Mouse (Mus musculus) bone marrow, adult 2 months (tissue): Measurements from ENCODE around the gene Gm13212. TPM values are rescaled to one million over a fixed set of nuclear protein-coding genes. Genes with fewer than 3 reads are reported as not detected.
"Not testable (repeated sequence)": the region's sequence is repeated elsewhere in the genome, so short reads cannot be mapped to it uniquely, and the experiment has no call there.

Experiments used
- H3K27ac ChIP-seq: fragments of 200-500 bp; 2 replicates; pipeline ENCODE4 v1.5.1; 2012; ENCODE audit warnings: low read depth, mild to moderate bottlenecking, control low read depth, inconsistent platforms, low read length; ENCODE audit not compliant: control insufficient read depth, poor library complexity, insufficient read depth
- H3K4me1 ChIP-seq: fragments of 200-500 bp; 2 replicates; pipeline ENCODE4 v1.6.1; 2011; ENCODE audit warnings: low read length; ENCODE audit not compliant: control insufficient read depth, insufficient read depth
- H3K4me3 ChIP-seq: fragments of 200-500 bp; replicated peaks from 2 replicates; pipeline ENCODE3; 2011; ENCODE audit warnings: mild to moderate bottlenecking, low read depth, low read length, control low read depth; ENCODE audit not compliant: control insufficient read depth
- CTCF ChIP-seq: fragments of 200-500 bp; IDR thresholded peaks from 2 replicates; pipeline ENCODE4 v1.5.1; 2011; ENCODE audit warnings: low read length, control low read depth; ENCODE audit not compliant: control insufficient read depth, insufficient read depth
- POLR2A ChIP-seq: fragments of 200-500 bp; IDR thresholded peaks from 2 replicates; pipeline ENCODE4 v1.6.1; 2011; ENCODE audit warnings: low read depth, mild to moderate bottlenecking, control low read depth, low read length, borderline replicate concordance; ENCODE audit not compliant: control insufficient read depth
- WGBS: fragments of 180-500 bp; shearing (Covaris S2); methylation state at CpG from one replicate; pipeline ENCODE4 v1.1.7; 2018; 5-methylcytosine and 5-hydroxymethylcytosine counted together
- polyA plus RNA-seq: library from polyadenylated mRNA; stranded (reverse); fragments of >200 nt; gene quantifications from 2 replicates; pipeline ENCODE4 v1.2.4, GENCODE M21; 2011; ENCODE audit warnings: low replicate concordance; ENCODE audit not compliant: missing spikeins, insufficient read depth, insufficient read length

Gene Gm13212
- 0.77 TPM in 1 of 2 replicates, not detected in the other for polyA plus RNA-seq

DNA sequence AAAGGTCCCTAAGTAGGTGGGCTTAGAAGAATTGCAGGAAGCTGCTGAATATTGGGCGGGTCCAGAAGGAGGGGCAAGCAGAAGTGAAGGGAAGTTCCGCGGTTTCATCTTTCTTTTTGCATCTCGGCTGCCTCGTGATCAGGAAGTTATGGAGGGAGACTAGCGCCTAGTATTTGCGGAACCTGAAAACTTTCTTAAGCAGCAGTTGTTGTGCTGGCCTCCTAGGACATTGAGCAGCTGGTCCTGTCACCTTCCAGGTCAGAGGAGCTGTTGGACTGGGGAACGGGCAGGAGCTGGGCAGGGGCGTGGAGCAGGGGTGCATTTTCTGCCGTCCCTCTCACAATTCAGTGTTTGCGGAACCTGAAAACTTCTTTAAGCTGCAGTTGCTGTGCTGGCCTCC lies at the start of gene Gm13212:
Gene Gm13212, plus strand, starts transcription at position 89 of the 400 bp plus-strand sequence.
- not testable (repeated sequence) for H3K4me1 ChIP-seq
- whole genome bisulfite sequencing, result 20% methylated on average over 11 of the region's 11 CpGs
- Histone ChIP-seq H3K27ac (peak within 1 kb of the TSS; percentile 33; the same call in 1 of the 2 replicates), H3K4me3 (peak within 1 kb of the TSS; percentile 30)

DNA sequence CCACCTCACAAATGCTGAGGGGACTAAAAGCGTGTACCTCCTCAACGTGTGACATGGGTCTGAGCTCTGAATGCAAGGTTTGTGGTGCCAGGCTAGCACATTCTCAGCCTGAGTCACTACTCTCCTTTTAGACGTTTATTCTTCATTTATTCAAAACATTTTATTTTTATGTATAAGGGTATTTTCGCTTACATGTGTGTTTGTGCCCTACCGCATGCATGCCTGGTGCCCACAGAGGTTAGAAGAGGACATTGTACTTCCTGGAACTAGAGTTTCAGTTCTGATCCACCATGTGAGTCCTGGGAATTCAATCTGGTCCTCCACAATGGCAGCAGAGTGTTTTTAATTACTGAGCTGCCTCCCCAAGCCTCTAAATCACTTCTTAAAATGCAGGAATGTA lies 41.1 kb upstream of the Gm13212 start:
- not testable (repeated sequence) for H3K4me1 ChIP-seq, H3K4me3 ChIP-seq, H3K27ac ChIP-seq
- 72% methylated on average over 5 of the region's 5 CpGs for WGBS

GRCm38 (mm10) chr4:145545106-145545505 lies 39.9 kb upstream of the Gm13212 start:
- not testable (repeated sequence) for H3K4me1 ChIP-seq
- WGBS, result 33% methylated on average over 2 of the region's 2 CpGs

DNA sequence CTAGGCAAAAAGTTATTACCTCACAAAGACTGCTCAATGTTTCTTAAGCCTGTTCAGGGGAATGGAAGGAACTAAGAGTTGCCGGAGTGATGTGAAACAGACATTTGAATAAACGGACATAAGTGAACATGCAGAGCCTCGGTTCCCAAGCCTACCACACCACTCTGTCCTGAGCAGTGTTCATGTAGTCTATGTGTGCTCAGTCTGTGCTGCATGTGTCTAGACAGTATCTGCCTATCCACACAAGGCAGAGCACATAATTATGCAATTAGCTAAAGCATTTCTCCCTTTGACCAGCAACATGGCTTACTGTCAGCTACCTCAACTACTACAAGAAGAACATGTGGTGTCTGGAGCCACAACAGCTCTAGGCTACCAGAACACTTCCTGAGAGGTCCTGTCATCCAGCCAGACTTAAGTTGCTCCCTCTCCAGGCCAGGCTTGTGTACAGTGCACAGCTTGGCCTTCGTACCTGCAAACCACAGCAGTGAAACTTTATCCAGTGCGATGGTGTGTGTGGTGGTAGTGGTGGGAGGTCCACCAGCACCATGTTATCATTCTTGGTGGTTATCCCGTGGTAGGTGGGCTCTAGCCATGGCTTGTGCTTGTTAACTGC lies 39.1 kb upstream of the Gm13212 start:
- 67% methylated on average over 6 of the region's 6 CpGs for WGBS
- not testable (repeated sequence) for H3K4me1 ChIP-seq, H3K4me3 ChIP-seq, H3K27ac ChIP-seq

More at GRCm38 (mm10) chr4:145545106-145545505, 39.9 kb upstream of the Gm13212 start:
- H3K27ac ChIP-seq, H3K4me3 ChIP-seq: not testable (repeated sequence)
- TF ChIP-seq CTCF, result 0 out of 2 replicates have a peak, but pooled peaks have one; percentile 21

DNA sequence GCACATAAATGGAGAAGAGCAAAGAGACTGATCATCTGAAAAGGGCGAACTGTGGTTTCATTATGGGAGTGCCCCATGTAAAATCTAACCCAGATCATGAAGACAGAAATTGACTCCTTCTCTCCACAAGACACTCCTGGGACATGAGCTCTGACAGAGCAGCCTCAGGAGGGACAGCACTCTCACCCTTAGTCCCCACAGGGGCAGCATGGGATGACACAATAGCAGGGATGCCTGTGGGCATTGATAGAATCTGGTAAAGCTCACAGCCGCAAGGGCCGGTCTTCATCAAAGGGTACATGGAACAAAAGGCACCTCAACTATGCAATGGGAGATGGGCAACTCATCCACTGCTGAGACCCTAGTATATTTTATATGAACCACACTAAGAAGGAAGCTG lies 38.5 kb upstream of the Gm13212 start:
- H3K4me3 ChIP-seq, H3K4me1 ChIP-seq, H3K27ac ChIP-seq: not testable (repeated sequence)
- WGBS, result 84% methylated on average over 3 of the region's 3 CpGs

DNA sequence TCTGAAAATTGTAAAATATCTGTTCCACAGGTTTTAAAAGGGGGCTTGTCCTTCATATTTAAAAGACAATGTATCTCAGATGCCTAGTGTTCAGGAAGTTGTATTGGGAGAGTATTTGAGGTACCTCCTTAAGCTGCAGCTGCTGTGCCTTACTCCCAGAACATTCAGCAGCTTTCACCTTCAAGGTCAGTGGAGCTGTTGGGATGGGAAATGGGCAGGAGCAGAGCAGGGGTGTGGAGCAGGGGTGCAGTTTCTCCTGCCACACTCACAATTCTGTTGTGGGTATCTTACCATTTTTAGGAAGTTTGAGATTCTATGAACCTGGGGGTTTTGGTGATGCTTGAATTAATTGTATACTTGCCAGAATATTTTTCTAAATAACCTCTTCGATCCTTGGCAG lies 28.3 kb upstream of the Gm13212 start:
- no peak for TF ChIP-seq POLR2A
- no peak for TF ChIP-seq CTCF
- H3K4me3 ChIP-seq, result no peak overlapping the region
- WGBS, result 82% methylated on average over 1 of the region's 1 CpGs
- H3K27ac ChIP-seq, result no peak overlapping the region
- H3K4me1 ChIP-seq, result no peaks in the 10 kb centered on the region

- H3K4me3 ChIP-seq, result no peak overlapping the region
- 43% methylated on average over 3 of the region's 3 CpGs for WGBS
- TF ChIP-seq CTCF, result no peak
- TF ChIP-seq POLR2A, result no peak
- H3K27ac ChIP-seq, result no peak overlapping the region
- no peaks in the 10 kb centered on the region for H3K4me1 ChIP-seq
Observed at GRCm38 (mm10) chr4:145559505-145560099, 25.4 kb upstream of the Gm13212 start.

DNA sequence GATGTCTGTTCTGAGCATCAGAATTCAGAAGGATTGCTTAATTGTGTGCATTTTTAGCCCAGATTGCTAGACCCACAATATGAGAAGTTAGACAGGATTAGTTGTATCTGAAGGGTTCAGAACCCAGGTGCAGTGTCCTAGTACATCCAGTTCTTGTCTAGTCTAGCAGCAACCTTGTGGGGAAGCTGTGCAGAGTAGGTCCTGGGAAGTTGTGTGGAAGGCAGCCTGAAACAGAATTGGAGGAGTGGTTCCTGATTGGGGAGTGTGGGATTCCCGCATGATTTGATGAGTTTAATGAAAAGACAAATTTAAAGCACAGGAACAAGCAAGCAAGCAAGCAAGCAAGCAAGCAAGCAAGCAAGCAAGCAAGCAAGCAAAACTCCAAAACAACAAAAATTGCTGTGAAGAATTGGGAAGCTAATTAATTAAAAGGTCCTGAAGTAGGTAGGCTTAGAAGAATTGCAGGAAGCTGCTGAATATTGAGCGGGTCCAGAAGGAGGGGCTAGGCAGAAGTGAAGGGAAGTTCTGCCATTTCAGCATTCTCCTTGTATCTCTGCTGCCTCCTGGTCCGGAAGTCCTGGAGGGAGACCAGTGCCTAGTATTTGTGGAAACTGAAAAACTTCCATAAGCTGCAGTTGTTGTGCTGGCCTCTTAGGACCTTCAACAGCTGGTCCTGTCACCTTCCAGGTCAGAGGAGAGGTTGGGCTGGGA lies 20.7 kb upstream of the Gm13212 start:
- WGBS, result 66% methylated on average over 3 of the region's 3 CpGs
- H3K4me3 ChIP-seq, result no peak overlapping the region
- no peak overlapping the region for H3K27ac ChIP-seq
- H3K4me1 ChIP-seq, result no peaks in the 10 kb centered on the region
- TF ChIP-seq CTCF (no peak), POLR2A (no peak)

DNA sequence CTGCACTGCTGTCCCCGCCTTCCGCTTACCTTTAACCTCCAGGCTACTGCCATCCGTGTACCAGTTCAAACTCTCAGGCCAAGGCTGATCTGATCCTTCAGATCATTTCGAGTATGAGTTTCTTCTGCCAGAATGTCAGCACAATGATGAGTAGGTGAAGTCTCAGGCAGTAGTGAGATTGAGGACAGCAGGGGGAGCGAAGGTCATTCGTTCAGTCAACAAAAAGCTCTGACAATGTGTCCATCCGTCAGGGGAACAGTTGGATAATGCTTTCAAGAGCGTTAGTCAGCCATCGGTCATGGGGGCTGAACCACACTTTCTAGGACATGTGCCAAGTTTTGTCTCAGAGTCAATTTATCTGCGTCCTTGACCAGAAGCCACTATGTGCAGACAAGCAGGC lies 14.5 kb upstream of the Gm13212 start:
- not testable (repeated sequence) for H3K4me3 ChIP-seq, H3K27ac ChIP-seq, H3K4me1 ChIP-seq
- 77% methylated on average over 8 of the region's 10 CpGs for WGBS

- not testable (repeated sequence) for H3K4me3 ChIP-seq, H3K27ac ChIP-seq, H3K4me1 ChIP-seq
- WGBS, result 88% methylated on average over 8 of the region's 8 CpGs
Observed at GRCm38 (mm10) chr4:145576623-145577022, 8.3 kb upstream of the Gm13212 start.

- not testable (repeated sequence) for H3K4me1 ChIP-seq, H3K4me3 ChIP-seq, H3K27ac ChIP-seq
- 84% methylated on average over 1 of the region's 1 CpGs for WGBS
Observed at GRCm38 (mm10) chr4:145580333-145580732, 4.6 kb upstream of the Gm13212 start.

DNA sequence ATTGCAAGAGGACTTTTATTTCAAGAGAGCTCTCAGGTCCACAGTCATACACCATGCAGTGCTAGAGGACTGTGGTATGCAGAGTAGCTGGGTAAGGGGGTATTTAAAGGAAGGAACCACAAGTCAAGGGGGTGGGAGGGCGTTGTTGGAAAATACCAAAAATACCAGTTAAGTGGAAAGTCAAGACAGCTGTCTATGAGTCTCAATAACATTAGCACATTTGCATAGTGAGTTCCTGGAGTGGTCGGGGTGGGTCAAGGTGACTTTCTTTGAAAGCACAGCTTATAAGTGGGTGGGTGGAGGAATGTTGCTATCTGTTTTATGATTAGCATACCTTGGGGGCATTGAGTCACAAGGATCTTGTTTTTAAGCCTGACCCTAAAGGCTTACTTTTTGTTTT lies 1.1 kb downstream of the Gm13212 start:
- not testable (repeated sequence) for H3K27ac ChIP-seq, H3K4me3 ChIP-seq, H3K4me1 ChIP-seq
- 74% methylated on average over 2 of the region's 2 CpGs for WGBS

DNA sequence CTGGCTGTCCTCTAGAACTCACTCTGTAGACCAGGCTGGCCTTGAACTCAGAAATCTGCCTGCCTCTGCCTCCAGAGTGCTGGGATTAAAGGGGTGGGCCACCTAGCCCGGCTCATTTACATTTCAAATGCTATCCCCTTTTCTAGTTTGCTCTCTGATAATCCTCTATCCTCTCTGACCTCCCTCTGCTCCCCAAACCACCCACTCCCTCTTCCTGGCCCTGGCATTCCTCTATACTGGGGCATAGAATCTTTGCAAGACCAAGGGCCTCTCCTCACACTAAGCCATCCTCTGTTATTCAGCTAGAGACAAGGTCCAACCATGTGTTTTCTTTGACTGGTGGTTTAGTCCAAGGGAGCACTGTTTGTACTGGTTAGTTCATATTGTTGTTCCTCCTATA lies 9.2 kb downstream of the Gm13212 start:
- WGBS, result 63% methylated on average over 1 of the region's 1 CpGs
- not testable (repeated sequence) for H3K4me1 ChIP-seq, H3K27ac ChIP-seq, H3K4me3 ChIP-seq
